Mouse (Mus musculus) CH12.LX (cell line): ENCODE measurements at regions not wholly inside any gene's neighbourhood (a gene's known extent, or its start where the extent isn't known, plus 50 kb on each side); places are given as distances from the start of the nearest gene placed in this dataset.

Experiments
- BHLHE40 ChIP-seq: IDR thresholded peaks from 2 replicates; pipeline ENCODE4 v1.6.1; 2011; ENCODE audit warnings: mild to moderate bottlenecking, low read depth, low read length, improper control_type of control experiment
- CHD2 ChIP-seq: IDR thresholded peaks from 2 replicates; pipeline ENCODE4 v1.6.1; 2011; ENCODE audit warnings: low read length, improper control_type of control experiment
- CTCF ChIP-seq, 2 experiments: IDR thresholded peaks in 1 of 2; conservative IDR thresholded peaks in 1 of 2; 2 replicates each; pipeline ENCODE4 v1.5.1; 2011 to 2012; ENCODE audit warnings: low read depth in 2 of 2, low read length in 2 of 2, improper control_type of control experiment in 1 of 2, inconsistent platforms in 1 of 2, mild to moderate bottlenecking in 1 of 2, moderate library complexity in 1 of 2
- KAT2A ChIP-seq: IDR thresholded peaks from 2 replicates; pipeline ENCODE4 v1.6.1; 2012; ENCODE audit warnings: low read length, improper control_type of control experiment, inconsistent platforms; ENCODE audit not compliant: insufficient replicate concordance
- MXI1 ChIP-seq: IDR thresholded peaks from 2 replicates; pipeline ENCODE4 v1.6.1; 2011; ENCODE audit warnings: mild to moderate bottlenecking, low read depth, low read length, improper control_type of control experiment
- POLR2A ChIP-seq: IDR thresholded peaks from 2 replicates; pipeline ENCODE4 v1.6.1; 2011; ENCODE audit warnings: low read depth, mild to moderate bottlenecking, improper control_type of control experiment, low read length
- TCF12 ChIP-seq: IDR thresholded peaks from 2 replicates; pipeline ENCODE4 v1.6.1; 2014; ENCODE audit warnings: low read depth, mild to moderate bottlenecking, inconsistent platforms, low read length, improper control_type of control experiment
- USF1 ChIP-seq: IDR thresholded peaks from 2 replicates; pipeline ENCODE4 v1.6.1; 2014; ENCODE audit warnings: low read depth, mild to moderate bottlenecking, inconsistent platforms, low read length, improper control_type of control experiment

DNA sequence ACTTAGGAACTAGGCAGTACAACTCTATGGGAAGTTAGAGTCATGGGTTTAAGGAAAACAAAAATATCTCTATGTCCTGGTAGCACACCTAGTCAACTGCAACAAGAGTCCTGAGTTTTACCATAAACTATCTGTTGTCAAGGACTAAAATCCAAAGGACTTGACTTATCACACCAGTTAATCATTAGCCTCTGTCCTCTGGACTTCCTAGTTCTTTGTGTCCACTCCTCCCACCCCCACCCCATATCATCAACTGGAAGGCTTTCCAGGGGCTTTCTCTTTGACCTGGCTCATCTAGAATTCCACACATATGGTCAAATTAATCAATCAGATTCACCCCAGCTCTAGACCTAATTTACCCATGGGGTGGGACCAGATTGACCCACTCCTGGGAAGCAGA lies 78.6 kb upstream of the Fn1 start:
- TF ChIP-seq TCF12 (no peak), CHD2 (no peak), BHLHE40 (no peak), POLR2A (no peak), KAT2A (no peak), MXI1 (no peak), USF1 (no peak), CTCF (conservative IDR thresholded peaks at IDR 0.05 in 1 of 2, IDR thresholded peaks at IDR 0.05 in 1 of 2; ENCODE audit: low read depth in 2 of 2, low read length in 2 of 2) (no peak)
